Mouse (Mus musculus) left cerebral cortex, adult 18-20 months (tissue): Measurements from ENCODE around the gene Spib. TPM values are rescaled to one million over a fixed set of nuclear protein-coding genes. Genes with fewer than 3 reads are reported as not detected.

Experiments used
- DNase-seq, 2 experiments: peaks; one replicate each; pipeline ENCODE4 v3.0.0; 2021 to 2022; ENCODE audit warnings: low spot score in 2 of 2, mixed read lengths in 1 of 2
- microRNA-seq, 2 experiments: library from miRNA; unstranded; fragments of <30 nt; microRNA quantifications; one replicate each; pipeline ENCODE4 v1.2.0; 2021
- total RNA-seq, 2 experiments: library from RNA; stranded (reverse); gene quantifications; 2 replicates each; pipeline ENCODE4 v1.2.3; 2021

Gene Spib
- total RNA-seq, 2 experiments from 2014 or later, result 0.12 to 0.21 TPM

GRCm38 (mm10) chr7:44490281-44490680 lies 41.6 kb downstream of the Spib start:
- no peak for DNase-seq

GRCm38 (mm10) chr7:44488545-44488944 lies 43.3 kb downstream of the Spib start:
- DNase-seq, result no peak

DNA sequence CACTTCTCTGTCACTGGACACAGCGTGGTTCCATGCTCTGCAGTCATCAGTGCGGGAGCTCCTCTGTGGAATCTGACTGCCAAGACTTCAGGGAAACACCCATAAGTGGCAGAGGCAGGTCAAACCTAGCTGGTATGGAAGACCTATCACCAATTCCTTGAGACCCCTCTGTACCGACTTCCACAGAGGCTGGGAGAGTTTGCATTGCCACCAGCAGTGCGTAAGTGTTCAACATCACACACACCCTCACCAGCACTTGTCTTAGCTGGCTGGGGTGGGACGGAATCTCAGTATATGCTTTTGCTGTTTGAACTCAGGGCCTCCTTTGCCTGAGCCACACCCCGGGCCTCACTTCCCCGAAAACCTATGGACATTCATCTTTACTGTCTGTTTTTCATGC lies 43.9 kb downstream of the Spib start:
- DNase-seq, result no peak

- no peak for DNase-seq
Measured at GRCm38 (mm10) chr7:44486927-44487575, 44.8 kb downstream of the Spib start.

DNA sequence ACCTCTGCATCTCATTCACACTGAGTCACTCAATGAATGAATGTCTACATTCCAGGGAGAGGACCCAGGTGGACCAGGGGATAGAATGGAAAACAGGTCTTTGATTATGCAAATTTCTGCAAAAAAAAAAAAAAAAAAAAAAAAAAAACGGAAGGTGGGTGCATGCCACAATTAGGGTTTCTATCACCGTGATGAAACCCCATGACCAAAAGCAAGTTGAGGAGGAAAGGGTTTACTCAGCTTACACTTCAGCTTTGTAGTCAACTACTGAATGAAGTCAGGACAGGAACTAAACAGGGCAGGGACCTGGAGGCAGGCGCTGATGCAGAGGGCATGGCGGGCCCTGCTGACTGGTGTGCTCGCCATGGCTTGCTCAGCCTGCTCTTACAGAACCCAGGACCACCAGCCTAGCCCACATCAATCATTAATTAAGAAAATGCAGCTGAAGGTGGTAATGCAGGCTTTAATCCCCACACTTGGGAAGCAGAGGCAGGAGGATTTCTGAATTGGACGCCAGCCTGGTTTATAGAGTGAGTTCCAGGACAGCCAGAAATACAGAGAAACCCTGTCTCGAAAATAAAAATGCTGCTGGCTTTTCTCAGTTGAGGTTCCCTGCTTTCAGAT lies 46.2 kb downstream of the Spib start:
- DNase-seq, result no peak

- peak; percentile 80 to 84 for DNase-seq
Measured at GRCm38 (mm10) chr7:44484841-44485571, 46.9 kb downstream of the Spib start.

DNA sequence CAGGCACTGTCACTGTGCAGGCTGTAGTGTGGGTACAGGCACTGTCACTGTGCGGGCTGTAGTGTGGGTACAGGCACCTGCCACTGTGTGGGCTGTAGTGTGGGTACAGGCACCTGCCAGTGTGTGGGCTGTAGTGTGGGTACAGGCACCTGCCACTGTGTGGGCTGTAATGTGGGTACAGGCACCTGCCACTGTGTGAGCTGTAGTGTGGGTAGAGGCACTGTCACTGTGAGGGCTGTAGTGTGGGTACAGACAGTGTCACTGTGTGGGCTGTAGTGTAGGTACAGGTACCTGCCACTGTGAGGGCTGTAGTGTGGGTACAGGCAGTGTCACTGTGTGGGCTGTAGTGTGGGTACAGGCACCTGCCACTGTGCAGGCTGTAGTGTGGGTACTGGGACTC lies 47.8 kb downstream of the Spib start:
- no peak for DNase-seq

DNA sequence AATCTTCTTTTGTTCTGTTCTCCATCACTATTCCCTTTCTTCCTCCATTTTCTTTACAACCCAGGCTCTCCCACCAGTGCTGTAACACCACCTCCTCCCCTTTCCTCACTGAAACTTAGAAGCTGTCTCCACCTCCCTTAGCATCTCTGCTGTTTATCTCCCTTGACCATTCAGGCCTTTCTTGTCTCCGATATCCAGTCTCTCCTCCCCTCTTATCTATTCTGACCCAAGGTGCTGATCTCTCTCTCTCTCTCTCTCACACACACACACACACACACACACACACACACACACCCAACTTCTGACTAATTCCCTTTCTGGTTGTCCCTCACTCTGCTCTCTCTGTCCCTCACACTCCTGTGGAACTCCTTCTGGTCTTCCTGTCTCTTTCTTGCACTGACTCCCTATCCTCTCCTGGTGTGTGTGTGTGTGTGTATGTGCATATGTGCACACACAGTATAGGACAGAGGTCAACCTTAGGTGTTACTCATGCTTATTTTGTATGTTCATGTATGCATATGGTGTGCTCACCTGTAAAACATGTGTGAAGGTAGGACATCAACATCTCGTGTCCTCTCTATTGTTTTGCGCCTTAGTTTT lies 48.9 kb downstream of the Spib start:
- DNase-seq, result no peak

Small RNA genes lying within 50 kb of the gene (microRNA-seq; reads per million reads assigned to microRNA genes)
- 0 to 0.99 reads per million in 2 experiments for gene Mir7053

Other genes starting within 250 kb of the Spib start
- gene Clec11a, start 225.2 kb downstream of the Spib start, total RNA-seq, result 1 to 10 TPM; 3.4 to 3.7 TPM
- 100 to 1,000 TPM; 519 to 589 TPM for gene Shank1, start 221.8 kb downstream of the Spib start, total RNA-seq
- gene Syt3, start 148.0 kb downstream of the Spib start, total RNA-seq, result 10 to 100 TPM; 56.6 to 66.2 TPM
- gene 1700008O03Rik, start 146.3 kb downstream of the Spib start, total RNA-seq, result 1 to 10 TPM in 1 of 2 experiments, under 1 TPM in 1; 0.98 to 2.7 TPM
- gene Lrrc4b, start 103.1 kb downstream of the Spib start, total RNA-seq, result 100 to 1,000 TPM; 284 to 289 TPM
- gene Aspdh, start 66.7 kb downstream of the Spib start, total RNA-seq, result 1 to 10 TPM; 5.0 to 5.6 TPM
- gene Josd2, start 64.1 kb downstream of the Spib start, total RNA-seq, result 10 to 100 TPM; 76.7 to 77.9 TPM
- 100 to 1,000 TPM; 206 to 210 TPM for gene Emc10, start 35.5 kb downstream of the Spib start, total RNA-seq
- 10 to 100 TPM; 15.1 to 15.5 TPM for gene Fam71e1, start 35.5 kb downstream of the Spib start, total RNA-seq
- under 1 TPM; 0.12 to 0.28 TPM for gene Mybpc2, start 7.4 kb downstream of the Spib start, total RNA-seq
- gene Pold1, start 16.8 kb upstream of the Spib start, total RNA-seq, result 10 to 100 TPM in 1 of 2 experiments, 1 to 10 TPM in 1; 9.7 to 10.8 TPM
- 10 to 100 TPM; 75.2 to 85.6 TPM for gene Nr1h2, start 21.9 kb upstream of the Spib start, total RNA-seq
- gene Napsa, start 40.3 kb upstream of the Spib start, total RNA-seq, result under 1 TPM in 1 of 2 experiments, not detected in 1; 0.37 TPM
- 100 to 1,000 TPM in 1 of 2 experiments, 10 to 100 TPM in 1; 94.5 to 111 TPM for gene Kcnc3, start 58.6 kb upstream of the Spib start, total RNA-seq
- 10 to 100 TPM; 22.4 to 24.4 TPM for gene Myh14, start 138.8 kb upstream of the Spib start, total RNA-seq
- gene Izumo2, start 176.7 kb upstream of the Spib start, total RNA-seq, result not detected
- gene Vrk3, start 216.3 kb upstream of the Spib start, total RNA-seq, result 10 to 100 TPM; 25.5 to 26.5 TPM
- under 1 TPM; 0.23 to 0.89 TPM for gene Zfp473, start 219.0 kb upstream of the Spib start, total RNA-seq